Mouse (Mus musculus) spleen, adult 2 months (tissue): ENCODE measurements around the gene Dctpp1. TPM values are rescaled to one million over a fixed set of nuclear protein-coding genes. Genes with fewer than 3 reads are reported as not detected.

ENCODE experiments used
- DNase-seq, 2 experiments: peaks; one replicate each; pipeline versions ENCODE4 v3.0.0 to v3.0.0-alpha.2; 2012 to 2021; ENCODE audit warnings: low spot score in 2 of 2, low read depth in 1 of 2
- H3K27ac ChIP-seq: fragments of 200-500 bp; 2 replicates; pipeline ENCODE4 v1.5.1; 2012; ENCODE audit warnings: low read length, inconsistent platforms; ENCODE audit not compliant: insufficient read depth
- H3K27me3 ChIP-seq: fragments of 200-500 bp; 2 replicates; pipeline ENCODE4 v1.6.1; 2012; ENCODE audit warnings: mild to moderate bottlenecking, moderate library complexity, low read length, inconsistent platforms; ENCODE audit not compliant: control insufficient read depth, insufficient read depth
- H3K36me3 ChIP-seq: fragments of 200-500 bp; 2 replicates; pipeline ENCODE4 v1.6.1; 2012; ENCODE audit warnings: mild to moderate bottlenecking, low read length, inconsistent platforms; ENCODE audit not compliant: control insufficient read depth, insufficient read depth
- H3K4me1 ChIP-seq: fragments of 200-500 bp; 2 replicates; pipeline ENCODE4 v1.6.1; 2011; ENCODE audit warnings: inconsistent platforms; ENCODE audit not compliant: control insufficient read depth, insufficient read depth, insufficient read length
- H3K4me3 ChIP-seq: fragments of 200-500 bp; 2 replicates; pipeline ENCODE4 v1.5.1; 2011; ENCODE audit warnings: mild to moderate bottlenecking, inconsistent platforms; ENCODE audit not compliant: insufficient read depth, insufficient read length; ENCODE audit errors: extremely low read depth
- CTCF ChIP-seq: fragments of 200-500 bp; IDR thresholded peaks from 2 replicates; pipeline ENCODE4 v1.5.1; 2011; ENCODE audit warnings: mild to moderate bottlenecking, inconsistent platforms; ENCODE audit not compliant: insufficient read depth, insufficient read length, insufficient replicate concordance; ENCODE audit errors: extremely low read depth
- POLR2A ChIP-seq: fragments of 200-500 bp; IDR thresholded peaks from 2 replicates; pipeline ENCODE4 v1.6.1; 2011; ENCODE audit warnings: low read depth, low read length, inconsistent platforms
- WGBS: fragments of 180-500 bp; shearing (Covaris S2); methylation state at CpG from one replicate; pipeline ENCODE4 v1.1.7; 2018; 5-methylcytosine and 5-hydroxymethylcytosine counted together
- polyA plus RNA-seq: library from polyadenylated mRNA; depleted of rRNA; stranded (reverse); fragments of >200 nt; gene quantifications from 2 replicates; pipeline ENCODE4 v1.2.3, GENCODE M21; 2012; rRNA removed

Gene Dctpp1
- polyA plus RNA-seq, 1 experiment, result 30.8 TPM

GRCm38 (mm10) chr7:127207374-127208294 lies 52.9 kb downstream of the Dctpp1 start:
- TF ChIP-seq CTCF (no peak), POLR2A (no peak)
- peak overlapping the region; percentile 70 for H3K27ac ChIP-seq
- no peaks in the 10 kb centered on the region for H3K27me3 ChIP-seq
- DNase-seq, result no peak
- H3K4me1 ChIP-seq, result peaks cover 24% of the 10 kb centered on the region; the same call in 1 of the 2 replicates
- whole genome bisulfite sequencing, result under 1% methylated on average over 48 of the region's 53 CpGs
- peaks cover 14% of the 10 kb centered on the region for H3K36me3 ChIP-seq
- H3K4me3 ChIP-seq, result peak overlapping the region; percentile 92

Other genes starting within 250 kb of the Dctpp1 start
- 63.3 and 80.9 TPM in 2 replicates for gene Mvp, start 246.1 kb downstream of the Dctpp1 start, polyA plus RNA-seq
- 0.48 and 2.5 TPM in 2 replicates for gene Pagr1b, start 244.2 kb downstream of the Dctpp1 start, polyA plus RNA-seq
- 3.1 and 3.3 TPM in 2 replicates for gene Pagr1a, start 243.4 kb downstream of the Dctpp1 start, polyA plus RNA-seq
- gene Gm42742, start 239.6 kb downstream of the Dctpp1 start, polyA plus RNA-seq, result 27.8 and 31.8 TPM in 2 replicates
- 5.8 and 6.5 TPM in 2 replicates for gene Prrt2, start 239.5 kb downstream of the Dctpp1 start, polyA plus RNA-seq
- 215 and 345 TPM in 2 replicates for gene Maz, start 233.7 kb downstream of the Dctpp1 start, polyA plus RNA-seq
- 6.3 and 8.2 TPM in 2 replicates for gene Kif22, start 218.2 kb downstream of the Dctpp1 start, polyA plus RNA-seq
- gene Zg16, start 173.4 kb downstream of the Dctpp1 start, polyA plus RNA-seq, result 1,018 and 1,065 TPM in 2 replicates
- 135 and 221 TPM in 2 replicates for gene AI467606, start 169.3 kb downstream of the Dctpp1 start, polyA plus RNA-seq
- gene Qprt, start 138.5 kb downstream of the Dctpp1 start, polyA plus RNA-seq, result 5.5 and 5.8 TPM in 2 replicates
- 54.6 and 56.6 TPM in 2 replicates for gene Spn, start 122.9 kb downstream of the Dctpp1 start, polyA plus RNA-seq
- gene Cd2bp2, start 64.7 kb downstream of the Dctpp1 start, polyA plus RNA-seq, result 22.7 and 26.4 TPM in 2 replicates
- 33.0 and 34.3 TPM in 2 replicates for gene Tbc1d10b, start 52.2 kb downstream of the Dctpp1 start, polyA plus RNA-seq
- gene Mylpf, start 51.8 kb downstream of the Dctpp1 start, polyA plus RNA-seq, result 1.2 and 5.2 TPM in 2 replicates
- gene Zfp553, start 27.6 kb downstream of the Dctpp1 start, polyA plus RNA-seq, result 9.2 and 12.9 TPM in 2 replicates
- 280 and 335 TPM in 2 replicates for gene Sept1, start 27.6 kb downstream of the Dctpp1 start, polyA plus RNA-seq
- 35.6 and 68.3 TPM in 2 replicates for gene Zfp771, start 16.4 kb downstream of the Dctpp1 start, polyA plus RNA-seq
- 12.9 and 16.0 TPM in 2 replicates for gene Sephs2, start 13.3 kb upstream of the Dctpp1 start, polyA plus RNA-seq
- gene Itgal, start 35.6 kb upstream of the Dctpp1 start, polyA plus RNA-seq, result 92.1 and 105 TPM in 2 replicates
- 7.8 and 12.1 TPM in 2 replicates for gene Zfp768, start 84.9 kb upstream of the Dctpp1 start, polyA plus RNA-seq
- 7.2 and 10.0 TPM in 2 replicates for gene Zfp747, start 115.3 kb upstream of the Dctpp1 start, polyA plus RNA-seq
- gene 9130019O22Rik, start 126.5 kb upstream of the Dctpp1 start, polyA plus RNA-seq, result 3.2 and 3.7 TPM in 2 replicates
- 4.3 and 6.4 TPM in 2 replicates for gene E430018J23Rik, start 132.9 kb upstream of the Dctpp1 start, polyA plus RNA-seq
- 6.1 TPM in 2 replicates for gene Zfp764, start 146.1 kb upstream of the Dctpp1 start, polyA plus RNA-seq
- gene Zfp688, start 161.4 kb upstream of the Dctpp1 start, polyA plus RNA-seq, result 24.9 and 35.9 TPM in 2 replicates
- gene Zfp689, start 188.4 kb upstream of the Dctpp1 start, polyA plus RNA-seq, result 4.1 and 6.2 TPM in 2 replicates
- 76.5 and 84.4 TPM in 2 replicates for gene Prr14, start 198.9 kb upstream of the Dctpp1 start, polyA plus RNA-seq
- 56.1 and 61.0 TPM in 2 replicates for gene Fbrs, start 218.5 kb upstream of the Dctpp1 start, polyA plus RNA-seq